ENCODE assay signal across 8 mouse cellular contexts in the genomic region with DNA sequence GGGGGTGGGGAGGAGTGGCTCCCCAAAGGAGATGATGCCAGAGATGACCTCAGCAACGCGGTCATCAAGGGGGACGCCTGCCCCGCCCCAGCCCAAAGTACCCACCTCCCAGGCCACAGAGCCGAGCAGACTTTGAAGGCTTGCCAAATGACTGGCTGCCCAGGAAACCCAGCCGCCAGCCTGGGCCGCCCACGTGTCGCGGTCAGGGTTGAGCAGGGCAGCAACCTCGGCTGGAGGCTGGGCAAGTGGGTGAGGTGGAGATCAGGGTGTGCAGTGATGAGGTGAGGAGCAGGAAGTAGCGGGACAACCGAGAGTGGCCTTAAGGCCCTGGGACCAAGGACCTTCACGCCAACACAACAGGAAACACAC. TPM values are rescaled to one million over a fixed set of nuclear protein-coding genes. Genes with fewer than 3 reads are reported as not detected.
A peak's percentile ranks its signal among the peaks of the same experiment; 100 is the strongest.
DNase-seq lines count a peak whose midpoint lies in the region; ATAC-seq and TF ChIP-seq lines count a peak whose summit lies in the region.

No protein-coding gene starts in this region.

- TF ChIP-seq CTCF in hindbrain, postnatal 0 days (IDR thresholded peaks at IDR 0.05; ENCODE audit: low read depth) = no peak
- TF ChIP-seq CTCF in cortical plate, adult 2 months (IDR thresholded peaks at IDR 0.05; ENCODE audit: extremely low read depth, insufficient read depth, low read length) = no peak
- no peak for TF ChIP-seq CTCF in forebrain, postnatal 0 days (IDR thresholded peaks at IDR 0.05; ENCODE audit: low read depth)

- 39% methylated on average over 14 of the region's 14 CpGs for WGBS in hindbrain, postnatal 0 days
- WGBS in hindbrain, embryonic 14.5 days = 72% methylated on average over 14 of the region's 14 CpGs
- 63% methylated on average over 14 of the region's 14 CpGs for WGBS in forebrain, postnatal 0 days

- H3K4me2 ChIP-seq in hindbrain, postnatal 0 days (ENCODE audit: low read depth, low read length) = no peak overlapping the region
- H3K4me2 ChIP-seq in hindbrain, embryonic 14.5 days (replicated peaks) = no peak overlapping the region
- H3K4me2 ChIP-seq in forebrain, postnatal 0 days (ENCODE audit: low read depth) = no peak overlapping the region

- TF ChIP-seq POLR2A in cortical plate, adult 2 months (IDR thresholded peaks at IDR 0.05; ENCODE audit: extremely low read depth, insufficient read depth, low read length) = no peak

- ATAC-seq in hindbrain, postnatal 0 days = peak; percentile 30; the same call in 1 of the 2 replicates
- no peak for ATAC-seq in hindbrain, embryonic 14.5 days (ENCODE audit: low FRiP score)
- ATAC-seq in forebrain, postnatal 0 days = no peak

- peaks cover 27% of the 10 kb centered on the region for H3K4me1 ChIP-seq in hindbrain, postnatal 0 days (ENCODE audit: insufficient read depth, low read length)
- H3K4me1 ChIP-seq in hindbrain, embryonic 14.5 days (replicated peaks; ENCODE audit: control insufficient read depth, insufficient read depth, low read length) = peaks cover 16% of the 10 kb centered on the region
- H3K4me1 ChIP-seq in cortical plate, adult 2 months (ENCODE audit: control insufficient read depth, insufficient read depth, low read length) = peaks cover 3% of the 10 kb centered on the region
- H3K4me1 ChIP-seq in forebrain, postnatal 0 days (ENCODE audit: insufficient read depth) = no peaks in the 10 kb centered on the region

- peak overlapping the region; percentile 36; the same call in 1 of the 2 replicates for H3K27ac ChIP-seq in hindbrain, postnatal 0 days
- H3K27ac ChIP-seq in hindbrain, embryonic 14.5 days = no peak overlapping the region
- H3K27ac ChIP-seq in cortical plate, adult 2 months (ENCODE audit: insufficient read depth, low read length) = peak overlapping the region; percentile 43; the same call in 1 of the 2 replicates
- no peak overlapping the region for H3K27ac ChIP-seq in forebrain, postnatal 0 days (ENCODE audit: low read depth, low read length)

- no peaks in the 10 kb centered on the region for H3K9me3 ChIP-seq in hindbrain, postnatal 0 days (ENCODE audit: low read length)
- H3K9me3 ChIP-seq in hindbrain, embryonic 14.5 days (ENCODE audit: control insufficient read depth, low read length) = no peaks in the 10 kb centered on the region
- H3K9me3 ChIP-seq in forebrain, postnatal 0 days (ENCODE audit: low read length) = no peaks in the 10 kb centered on the region

- H3K36me3 ChIP-seq in hindbrain, postnatal 0 days (ENCODE audit: insufficient read depth, low read length) = peaks cover 6% of the 10 kb centered on the region; the same call in 1 of the 2 replicates
- no peaks in the 10 kb centered on the region for H3K36me3 ChIP-seq in hindbrain, embryonic 14.5 days (replicated peaks; ENCODE audit: control insufficient read depth, insufficient read depth)
- no peaks in the 10 kb centered on the region for H3K36me3 ChIP-seq in forebrain, postnatal 0 days (ENCODE audit: insufficient read depth)

- intact Hi-C loops in left cerebral cortex, postnatal 4 days (cut with DNase I) = no loop called here

- peak; percentile 70 for DNase-seq in hindbrain, postnatal 0 days (ENCODE audit: low spot score)
- no peak for DNase-seq in hindbrain, embryonic 14.5 days (ENCODE audit: low spot score)
- DNase-seq in Muller cell, postnatal 12 days (ENCODE audit: inconsistent ontology term) = peak; percentile 94
- peak; percentile 83 for DNase-seq in heart, postnatal 4 days
- DNase-seq in left cerebral cortex, postnatal 4 days = peak; percentile 73
- peak; percentile 44 for DNase-seq in naive thymus-derived CD4-positive, alpha-beta T cell, adult 2 months (ENCODE audit: low read depth)
- no peak for DNase-seq in forebrain, postnatal 0 days

- no peak overlapping the region for H3K4me3 ChIP-seq in hindbrain, postnatal 0 days (ENCODE audit: low read length)
- no peak overlapping the region for H3K4me3 ChIP-seq in hindbrain, embryonic 14.5 days (replicated peaks; ENCODE audit: low read length)
- no peak overlapping the region for H3K4me3 ChIP-seq in cortical plate, adult 2 months (ENCODE audit: insufficient read depth, low read length)
- no peak overlapping the region for H3K4me3 ChIP-seq in forebrain, postnatal 0 days (ENCODE audit: low read depth, low read length)

- no peaks in the 10 kb centered on the region for H3K27me3 ChIP-seq in hindbrain, postnatal 0 days (ENCODE audit: insufficient read depth, low read length)
- H3K27me3 ChIP-seq in hindbrain, embryonic 14.5 days (ENCODE audit: control insufficient read depth, insufficient read depth, low read length) = no peaks in the 10 kb centered on the region
- H3K27me3 ChIP-seq in forebrain, postnatal 0 days (ENCODE audit: insufficient read depth, low read length) = no peaks in the 10 kb centered on the region

- 0 out of 2 replicates have a peak overlapping the region, but pooled peaks have one; percentile 9 for H3K9ac ChIP-seq in hindbrain, postnatal 0 days (replicated peaks; ENCODE audit: low read length)
- no peak overlapping the region for H3K9ac ChIP-seq in hindbrain, embryonic 14.5 days
- H3K9ac ChIP-seq in forebrain, postnatal 0 days = no peak overlapping the region

RNA-seq across cellular contexts. Expression of gene Gtf2ird1, which starts 19.1 kb away (rescaled TPM):
- total RNA-seq in hindbrain, postnatal 0 days (2014; rRNA removed) = 46.4 and 54.4 TPM in 2 replicates
- 52.7 and 57.7 TPM in 2 replicates for polyA plus RNA-seq in hindbrain, postnatal 0 days (2015; fragmentation: Nextera tagmentation; extraction: Ambion mirVana)
- 57.1 and 57.3 TPM in 2 replicates for polyA plus RNA-seq in hindbrain, embryonic 14.5 days (2014; fragmentation: Nextera tagmentation; extraction: Ambion mirVana)
- 31.2 and 31.9 TPM in 2 replicates for polyA plus RNA-seq in cortical plate, adult 2 months (2012; rRNA removed)
- 10 to 100 TPM; 59.8 to 60.3 TPM for total RNA-seq in heart, postnatal 4 days (2021)
- 10 to 100 TPM; 67.6 to 81.6 TPM for total RNA-seq in left cerebral cortex, postnatal 4 days (2021)
- total RNA-seq in forebrain, postnatal 0 days (2014; rRNA removed) = 33.9 and 47.1 TPM in 2 replicates
- polyA plus RNA-seq in forebrain, postnatal 0 days (2015; fragmentation: Nextera tagmentation; extraction: Ambion mirVana) = 41.2 and 53.6 TPM in 2 replicates

Comparison
In these comparisons a context has a peak if more than half of its experiments do, and no peak if none do; other contexts are left out.
1. DNase-seq: peak in hindbrain, postnatal 0 days (single experiment), Muller cell, postnatal 12 days (single experiment), heart, postnatal 4 days (single experiment), left cerebral cortex, postnatal 4 days (single experiment) and naive thymus-derived CD4-positive, alpha-beta T cell, adult 2 months (single experiment); none in hindbrain, embryonic 14.5 days (single experiment) and forebrain, postnatal 0 days (single experiment).
2. H3K27ac ChIP-seq: peak in hindbrain, postnatal 0 days (single experiment) and cortical plate, adult 2 months (single experiment); none in hindbrain, embryonic 14.5 days (single experiment) and forebrain, postnatal 0 days (single experiment).